Mouse (Mus musculus) central nervous system, embryonic 14 days (tissue): Measurements from ENCODE around the gene Six2. TPM values are rescaled to one million over a fixed set of nuclear protein-coding genes. Genes with fewer than 3 reads are reported as not detected.

Source experiments
- polyA plus RNA-seq: library from polyadenylated mRNA; depleted of rRNA; stranded (reverse); fragments of >200 nt; gene quantifications from 2 replicates; pipeline ENCODE4 v1.2.3, GENCODE M21; 2012; rRNA removed

The Six2 gene
- 3.9 and 18.9 TPM in 2 replicates for polyA plus RNA-seq

GRCm38 (mm10) chr17:85688236-85688910 is at the start of gene Six2:
TSS of gene Six2 (minus strand) at chr17:85688274.

Other genes starting within 250 kb of the Six2 start
- gene Six3, start 74.7 kb downstream of the Six2 start, polyA plus RNA-seq: 19.1 and 25.1 TPM in 2 replicates